Mouse (Mus musculus): ENCODE data around the gene Olfr235. TPM values are rescaled to one million over a fixed set of nuclear protein-coding genes. Genes with fewer than 3 reads are reported as not detected.

Olfr235 gene
- total RNA-seq (2023) = not detected

GRCm38 (mm10) chr19:12260732-12261131 lies at the start of gene Olfr235:
TSS of gene Olfr235 (plus strand) at chr19:12261032.

GRCm38 (mm10) chr19:12232496-12232895 lies 28.3 kb upstream of the Olfr235 start, which contains the start of gene Olfr1432:
TSS of gene Olfr1432 (minus strand) at chr19:12232596.

GRCm38 (mm10) chr19:12241559-12241958 lies 19.3 kb upstream of the Olfr235 start, which contains the start of gene Olfr262:
TSS of gene Olfr262 (minus strand) at chr19:12241659.

GRCm38 (mm10) chr19:12279554-12279953 lies 18.7 kb downstream of the Olfr235 start, which contains the start of gene Olfr1434:
TSS of gene Olfr1434 (plus strand) at chr19:12279854.

GRCm38 (mm10) chr19:12299030-12299429 lies 38.2 kb downstream of the Olfr235 start, which contains the start of gene Olfr1436:
TSS of gene Olfr1436 (minus strand) at chr19:12299130.

Other genes with a start within 250 kb of the Olfr235 start
- gene Olfr1423, start 219.7 kb upstream of the Olfr235 start, total RNA-seq (2023) = not detected
- gene Olfr1424, start 198.3 kb upstream of the Olfr235 start, total RNA-seq (2023) = not detected
- gene Olfr1425, start 183.3 kb upstream of the Olfr235 start, total RNA-seq (2023) = not detected
- not detected for gene Olfr1426, start 169.0 kb upstream of the Olfr235 start, total RNA-seq (2023)
- not detected for gene Olfr1427, start 157.7 kb upstream of the Olfr235 start, total RNA-seq (2023)
- not detected for gene Olfr1428, start 145.1 kb upstream of the Olfr235 start, total RNA-seq (2023)
- not detected for gene Olfr76, start 137.8 kb upstream of the Olfr235 start, total RNA-seq (2023)
- gene Olfr1555-ps1, start 90.9 kb upstream of the Olfr235 start, total RNA-seq (2023) = not detected
- gene Olfr1431, start 60.4 kb upstream of the Olfr235 start, total RNA-seq (2023) = not detected
- not detected for gene Olfr1432, start 28.4 kb upstream of the Olfr235 start, total RNA-seq (2023)
- gene Olfr262, start 19.4 kb upstream of the Olfr235 start, total RNA-seq (2023) = not detected
- not detected for gene Olfr1434, start 18.8 kb downstream of the Olfr235 start, total RNA-seq (2023)
- not detected for gene Olfr1436, start 38.1 kb downstream of the Olfr235 start, total RNA-seq (2023)
- gene Olfr1437, start 64.1 kb downstream of the Olfr235 start, total RNA-seq (2023) = not detected
- not detected for gene Olfr1438-ps1, start 74.9 kb downstream of the Olfr235 start, total RNA-seq (2023)
- gene Olfr1440, start 126.2 kb downstream of the Olfr235 start, total RNA-seq (2023) = not detected
- not detected for gene Olfr1441, start 156.4 kb downstream of the Olfr235 start, total RNA-seq (2023)
- gene Pfpl, start 166.9 kb downstream of the Olfr235 start, total RNA-seq (2023) = not detected
- 13.4 TPM for gene Mpeg1, start 199.7 kb downstream of the Olfr235 start, total RNA-seq (2023)
- gene Dtx4, start 240.4 kb downstream of the Olfr235 start, total RNA-seq (2023) = 3.3 TPM

Measured in CD4-positive naive resting alpha-beta T cell, adult 57 days (primary cell).